Mouse (Mus musculus) heart, adult 8-10 months (tissue): ENCODE results near the gene Prrc2a. TPM values are rescaled to one million over a fixed set of nuclear protein-coding genes. Genes with fewer than 3 reads are reported as not detected.

ENCODE experiments used
- DNase-seq: peaks from one replicate; pipeline ENCODE4 v3.0.0; 2022; ENCODE audit warnings: low spot score
- total RNA-seq, 4 experiments: library from RNA; stranded (reverse); gene quantifications; 2 replicates each; pipeline ENCODE4 v1.2.4; 2022

Prrc2a gene
- total RNA-seq, 4 experiments from 2014 or later: 130 to 143 (median 140) TPM

DNA sequence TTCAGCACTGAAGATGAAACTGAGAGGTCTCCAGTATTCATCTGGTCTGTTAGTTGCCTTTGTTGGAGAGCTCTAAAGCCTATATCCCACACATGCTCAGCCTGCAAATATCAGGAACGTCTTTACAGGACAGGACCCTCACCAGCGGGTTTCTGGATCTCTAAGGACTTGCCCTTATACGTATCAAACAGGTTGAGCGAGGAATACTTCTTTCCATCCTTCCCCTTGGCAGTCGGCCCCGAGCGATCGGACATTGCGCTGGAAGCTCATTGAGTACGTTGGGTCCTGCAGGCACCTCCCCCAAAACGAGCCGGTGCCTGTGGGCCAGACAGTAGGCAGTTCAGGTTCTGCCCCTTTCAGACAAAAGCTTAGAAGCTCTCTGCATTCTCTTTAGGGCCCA lies 2.0 kb downstream of the Prrc2a start:
- DNase-seq: no peak

DNA sequence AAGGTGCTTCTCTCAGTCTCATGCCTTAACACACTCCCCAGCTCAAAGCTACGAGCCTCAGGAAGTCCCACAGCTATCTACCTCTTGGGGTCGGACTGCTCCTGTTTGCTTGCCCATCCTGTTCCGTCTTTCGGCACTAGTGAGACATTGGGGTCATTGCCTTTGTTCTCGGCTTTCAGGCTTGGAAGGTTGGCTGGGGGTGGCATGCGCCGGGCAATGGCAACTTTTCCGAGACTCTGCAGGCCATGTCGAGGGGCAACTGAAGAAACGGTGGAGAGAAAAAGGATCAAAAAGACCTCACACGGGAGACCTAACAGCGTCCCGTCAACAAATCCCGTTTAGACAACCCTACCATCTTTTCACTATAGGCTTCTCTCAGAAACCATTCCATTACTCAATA lies 2.6 kb downstream of the Prrc2a start:
- DNase-seq: no peak

- DNase-seq: no peak
Observed at GRCm38 (mm10) chr17:35161421-35161820, 3.3 kb downstream of the Prrc2a start.

DNA sequence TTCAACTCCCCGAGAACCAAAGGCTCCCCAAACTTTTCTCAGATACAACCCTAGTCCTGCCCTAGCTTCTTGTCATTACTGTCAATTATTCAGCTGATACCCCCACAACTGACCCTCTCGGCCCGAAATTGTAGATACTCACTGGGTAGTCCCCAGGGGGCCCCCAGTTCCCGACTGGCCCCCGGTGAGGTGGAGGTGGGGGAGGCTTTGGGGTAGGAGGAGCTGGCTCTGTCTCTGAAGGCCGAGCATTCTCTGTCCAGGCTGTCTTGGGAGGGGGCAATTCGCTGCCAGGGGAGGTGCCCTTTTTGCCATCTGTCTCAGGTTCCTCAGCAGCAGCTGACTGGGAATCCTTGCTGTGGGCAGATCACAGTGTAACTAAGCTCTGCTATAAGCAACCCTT lies 5.1 kb downstream of the Prrc2a start:
- DNase-seq: no peak

DNA sequence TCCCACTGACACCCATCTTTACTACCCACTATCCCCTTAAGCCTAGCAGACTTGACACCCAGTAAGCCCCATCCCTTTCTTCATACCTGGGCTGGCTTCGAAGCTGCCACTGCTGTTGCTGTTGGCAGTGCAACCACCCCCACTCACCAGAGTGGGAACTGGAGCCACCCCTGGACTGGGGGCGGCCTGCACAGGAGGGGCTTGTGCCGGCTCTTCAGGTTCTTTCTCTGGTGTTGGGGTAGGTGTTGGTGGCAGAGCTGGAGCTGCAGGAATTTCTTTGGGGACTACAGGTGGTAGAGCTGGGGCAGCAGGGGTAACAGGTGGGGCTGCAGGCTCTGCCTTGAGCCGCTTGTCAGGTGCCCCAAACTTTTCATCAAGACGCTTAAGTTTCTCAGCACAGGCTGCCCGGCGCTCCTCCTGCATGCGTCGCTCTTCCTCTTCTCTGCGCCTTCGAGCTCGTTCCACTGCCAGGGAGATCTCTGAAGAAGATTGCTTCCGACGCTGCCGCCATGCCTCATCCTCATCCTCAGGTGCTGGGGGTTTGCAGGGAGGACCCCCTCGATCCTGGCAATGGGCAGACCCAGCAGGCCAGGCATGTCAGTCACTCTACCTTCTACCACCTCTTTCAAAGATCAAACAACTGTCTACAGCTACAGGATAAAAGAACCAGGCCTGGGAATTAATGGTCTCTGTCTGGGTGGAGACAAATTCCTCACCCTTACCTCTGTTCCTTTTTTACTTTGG lies 5.7 kb downstream of the Prrc2a start:
- no peak for DNase-seq

GRCm38 (mm10) chr17:35157661-35158175 lies 7.0 kb downstream of the Prrc2a start:
- DNase-seq: no peak

- no peak for DNase-seq
Observed at GRCm38 (mm10) chr17:35157254-35157653, 7.4 kb downstream of the Prrc2a start.

DNA sequence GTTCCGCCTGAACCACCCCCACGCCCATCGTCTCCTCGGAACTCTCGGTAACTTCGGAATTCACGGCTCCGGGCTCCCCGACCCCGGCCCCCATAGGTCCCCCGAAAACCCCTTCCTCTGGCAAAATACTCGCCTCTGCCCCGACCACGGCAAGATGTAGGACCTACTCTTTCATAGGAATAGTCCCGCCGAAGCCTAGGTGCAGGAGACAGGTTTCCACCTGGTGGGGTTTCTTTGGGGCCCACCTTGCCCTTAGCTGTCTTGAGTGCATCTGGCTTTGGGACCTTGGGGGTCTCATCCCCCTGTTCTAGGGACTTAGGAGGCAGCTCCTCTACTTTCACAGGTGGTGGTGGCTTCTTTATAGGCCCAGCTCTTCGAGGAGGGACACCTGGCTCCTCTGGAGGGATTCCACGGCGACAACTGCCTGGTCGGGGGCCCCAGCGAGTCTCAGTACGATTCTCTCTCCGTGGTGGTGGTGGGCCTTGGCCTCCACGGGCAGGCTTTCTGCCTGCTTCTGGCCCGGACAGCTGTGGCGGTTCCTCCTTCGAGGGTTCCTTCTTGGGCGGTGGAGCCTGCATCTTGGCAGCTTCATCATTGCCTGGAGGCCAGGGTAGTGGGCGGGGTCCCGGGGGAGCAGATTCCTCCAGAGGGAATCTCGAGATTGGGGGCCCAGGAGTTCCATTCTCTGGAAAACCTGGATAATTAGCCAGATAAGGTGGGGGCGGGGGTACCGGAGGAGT lies 8.1 kb downstream of the Prrc2a start:
- no peak for DNase-seq

- no peak for DNase-seq
Observed at GRCm38 (mm10) chr17:35155451-35155850, 9.2 kb downstream of the Prrc2a start.

GRCm38 (mm10) chr17:35154616-35155015 lies 10.1 kb downstream of the Prrc2a start:
- no peak for DNase-seq

DNA sequence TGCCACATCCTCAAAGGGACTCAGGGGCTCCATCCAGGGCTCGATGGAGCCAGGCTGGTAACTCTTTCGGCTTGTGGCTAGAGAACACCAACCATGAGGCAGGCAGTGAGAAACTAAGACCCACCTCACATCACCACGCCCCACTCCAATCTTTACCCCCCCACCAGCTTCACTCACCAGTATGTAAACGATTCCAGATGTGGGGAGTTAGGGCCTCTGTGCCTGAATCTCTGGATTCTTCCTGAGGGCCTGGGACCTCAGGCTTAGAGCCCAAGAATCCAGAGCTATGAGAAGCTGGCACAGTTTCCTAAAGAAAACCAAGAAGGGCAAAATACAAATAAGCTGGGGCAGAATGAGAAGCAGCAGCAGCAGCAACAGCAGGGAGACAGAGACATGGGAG lies 10.8 kb downstream of the Prrc2a start:
- DNase-seq: no peak

GRCm38 (mm10) chr17:35153077-35153476 lies 11.6 kb downstream of the Prrc2a start:
- no peak for DNase-seq

- DNase-seq: no peak
Observed at GRCm38 (mm10) chr17:35152121-35152520, 12.6 kb downstream of the Prrc2a start.

GRCm38 (mm10) chr17:35147922-35148639 lies 16.6 kb downstream of the Prrc2a start:
- DNase-seq: no peak

GRCm38 (mm10) chr17:35147348-35147747 lies 17.3 kb downstream of the Prrc2a start:
- no peak for DNase-seq

- DNase-seq: no peak
Observed at GRCm38 (mm10) chr17:35146139-35146538, 18.6 kb downstream of the Prrc2a start.

GRCm38 (mm10) chr17:35141971-35142370 lies 22.7 kb downstream of the Prrc2a start:
- no peak for DNase-seq

DNA sequence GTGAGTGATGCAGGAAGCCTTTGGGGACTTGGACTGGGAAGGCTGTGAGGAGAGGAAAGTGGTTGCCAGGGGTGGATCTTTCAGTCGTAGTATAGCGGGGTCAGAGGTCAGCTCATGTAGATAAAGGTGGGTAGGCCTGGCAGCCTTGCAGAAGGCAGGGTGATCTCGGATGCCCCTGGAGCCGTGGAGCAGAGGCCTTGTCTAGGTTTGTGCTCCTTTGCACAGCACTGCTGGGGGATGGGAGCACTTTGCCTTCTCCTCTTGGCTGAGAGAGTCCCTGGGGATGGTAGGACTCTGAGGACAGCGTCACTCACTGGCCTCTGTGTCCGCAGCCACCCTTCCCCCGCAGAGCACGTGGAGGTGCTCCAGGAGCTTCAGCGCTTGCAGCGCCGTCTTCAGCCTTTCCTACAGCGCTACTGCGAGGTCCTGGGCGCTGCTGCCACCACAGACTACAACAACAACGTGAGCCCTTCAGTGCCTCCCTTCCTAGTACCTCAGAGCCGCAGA lies 24.2 kb downstream of the Prrc2a start:
- DNase-seq: no peak

GRCm38 (mm10) chr17:35139269-35139668 lies 25.4 kb downstream of the Prrc2a start:
- no peak for DNase-seq

DNA sequence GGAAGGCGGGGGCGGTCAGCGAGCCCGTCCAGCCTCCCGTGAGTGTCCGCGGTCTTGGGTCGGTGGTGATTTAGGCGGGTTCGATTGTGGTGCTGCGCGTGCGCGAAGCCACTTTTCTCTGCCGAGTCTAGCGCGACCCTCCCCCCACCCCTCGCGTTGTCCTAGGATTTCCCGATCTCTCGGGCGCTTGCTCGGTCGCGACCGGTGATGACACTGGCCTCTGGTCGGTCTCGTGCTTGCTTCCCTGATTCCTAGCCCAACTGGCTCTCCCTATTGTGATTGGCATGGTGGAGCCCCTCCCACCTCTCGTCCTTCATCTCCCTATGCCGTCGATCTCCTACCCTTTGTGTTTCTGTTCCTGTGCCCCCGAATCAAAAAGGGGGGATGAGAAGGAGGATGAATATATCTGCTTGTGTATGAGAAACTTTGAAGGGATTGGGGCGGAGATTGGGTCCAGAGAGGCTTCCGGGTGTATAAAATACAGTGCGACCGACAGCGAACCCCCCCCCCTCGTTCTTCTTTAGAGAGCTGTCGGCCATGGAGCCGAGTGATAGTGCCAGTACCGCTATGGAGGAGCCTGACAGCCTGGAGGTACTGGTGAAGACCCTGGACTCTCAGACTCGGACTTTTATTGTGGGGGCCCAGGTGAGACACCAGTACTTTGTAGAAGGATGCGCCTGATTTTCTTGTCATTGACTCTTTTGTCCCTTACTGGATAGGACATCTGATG lies 28.9 kb downstream of the Prrc2a start:
- DNase-seq: no peak

DNA sequence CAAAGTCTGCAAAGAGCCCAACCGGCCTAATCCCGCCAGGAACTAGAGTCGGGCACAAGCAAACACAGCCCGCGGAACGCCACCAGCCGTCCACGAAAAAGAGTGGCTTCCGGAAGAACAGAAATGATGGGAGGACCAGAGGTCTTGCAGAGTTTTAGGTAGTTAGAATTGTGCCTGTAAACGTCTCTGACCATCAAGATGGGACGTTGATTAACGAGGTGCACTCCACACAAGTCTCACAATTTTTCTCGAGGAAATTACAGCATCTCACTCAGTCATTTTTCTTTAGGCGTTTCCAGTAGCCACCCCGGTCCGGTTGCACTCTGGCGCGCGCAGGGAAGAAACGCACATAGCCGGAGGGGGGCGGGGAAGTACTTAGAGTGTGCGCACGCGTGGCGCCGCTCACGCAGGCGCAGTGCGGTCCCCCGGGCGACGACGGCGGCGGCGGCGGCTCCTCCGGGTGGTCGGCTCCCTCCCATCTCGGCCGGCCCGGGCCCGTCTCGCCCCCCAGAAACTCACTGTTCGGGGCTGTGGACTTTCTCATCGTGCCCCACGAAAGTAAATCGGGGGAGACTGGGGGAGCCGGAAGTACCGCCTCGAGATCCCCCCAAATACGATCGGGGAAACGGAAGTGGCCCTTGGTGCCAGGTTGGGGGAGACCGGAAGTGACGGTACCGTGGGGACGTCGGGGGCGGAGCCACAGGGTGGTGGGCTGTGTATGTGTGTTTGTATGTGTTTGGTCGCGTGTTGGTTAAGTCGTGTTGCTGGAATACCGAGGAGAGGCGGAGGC lies 29.7 kb downstream of the Prrc2a start, which contains the start of gene Bag6:
Bag6 (plus strand) TSS at position 378 of the 790 bp plus-strand sequence.
- DNase-seq: peak; percentile 94
